Mouse (Mus musculus): Measurements from ENCODE around the gene Lrmda.
"Not testable (repeated sequence)": the region's sequence is repeated elsewhere in the genome, so short reads cannot be mapped to it uniquely, and the experiment has no call there.

Lrmda gene

DNA sequence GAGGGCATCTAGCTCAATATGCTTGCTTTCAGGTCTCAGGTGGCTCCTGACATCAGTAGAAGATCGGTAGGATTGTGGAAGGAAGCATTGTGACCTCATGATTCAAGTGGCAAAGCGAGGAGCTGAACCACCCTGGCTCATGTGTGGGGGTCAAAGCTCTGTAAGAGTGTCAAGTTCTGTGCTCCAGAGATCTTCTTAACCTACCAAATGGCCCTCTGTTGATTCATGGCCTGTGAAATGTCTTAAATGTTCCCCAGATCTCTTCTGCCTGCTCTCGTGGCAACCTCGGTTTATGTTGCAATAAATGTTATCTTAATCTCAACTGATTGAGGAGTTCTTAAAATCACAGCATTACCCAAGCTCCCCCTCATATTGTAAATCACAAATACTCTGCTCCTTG lies 780.5 kb downstream of the Lrmda start:
- DNase-seq (ENCODE audit: low spot score in 2 of 2), result no peak

DNA sequence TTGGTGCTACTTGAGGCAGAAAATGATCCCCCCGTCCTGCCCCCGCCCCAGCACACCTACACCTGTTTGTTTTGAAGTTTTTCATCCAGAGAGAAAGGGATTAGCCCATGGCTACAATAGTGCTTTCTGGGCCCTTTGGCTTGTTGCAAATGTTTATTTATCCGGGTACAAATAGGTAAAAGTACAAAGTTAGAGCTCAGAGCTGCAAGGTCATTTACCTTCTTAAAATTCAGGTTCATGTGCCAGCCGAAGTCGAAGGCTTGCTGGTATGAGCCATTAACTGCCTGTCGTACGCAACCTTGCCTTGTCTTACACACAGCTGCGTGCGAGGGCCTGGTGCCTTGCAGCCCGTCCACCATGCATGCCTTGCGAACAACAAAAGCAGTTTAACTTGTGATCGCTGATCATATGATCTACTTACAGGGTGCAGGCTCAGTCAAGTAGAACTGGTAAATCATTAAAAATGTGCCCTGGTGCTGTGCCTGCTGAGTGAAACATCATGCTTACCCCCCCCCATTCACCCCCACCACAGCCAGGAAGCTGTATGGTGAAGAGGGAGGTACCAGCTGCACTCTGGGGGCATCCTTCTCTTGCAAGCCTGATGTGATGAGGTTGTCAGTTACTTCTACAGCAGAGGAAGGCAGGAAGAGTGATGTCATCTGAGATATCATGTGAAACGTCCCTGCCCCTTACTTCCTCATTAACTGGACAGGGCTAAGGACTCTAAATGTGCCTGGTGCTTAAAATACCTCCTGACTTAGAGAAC lies 781.5 kb downstream of the Lrmda start:
- no peak for DNase-seq (ENCODE audit: low spot score in 2 of 2)

DNA sequence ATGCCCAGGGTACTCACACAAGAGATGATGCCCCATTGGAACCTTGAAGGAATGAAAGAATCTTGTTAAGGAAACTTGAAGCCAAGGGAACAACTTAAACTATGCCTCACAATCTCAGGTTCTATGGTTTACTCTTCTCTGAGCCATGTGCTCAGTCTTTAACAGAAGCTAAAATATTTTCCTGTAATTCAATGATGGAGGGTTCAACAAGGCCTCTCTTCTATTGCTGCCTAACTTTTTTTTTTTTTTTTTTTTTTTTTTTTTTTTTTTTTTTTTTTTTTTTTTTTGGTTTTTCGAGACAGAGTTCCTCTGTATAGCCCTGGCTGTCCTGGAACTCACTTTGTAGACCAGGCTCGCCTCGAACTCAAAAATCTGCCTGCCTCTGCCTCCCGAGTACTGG lies 782.2 kb downstream of the Lrmda start:
- DNase-seq (ENCODE audit: low spot score in 2 of 2), result not testable (repeated sequence)

DNA sequence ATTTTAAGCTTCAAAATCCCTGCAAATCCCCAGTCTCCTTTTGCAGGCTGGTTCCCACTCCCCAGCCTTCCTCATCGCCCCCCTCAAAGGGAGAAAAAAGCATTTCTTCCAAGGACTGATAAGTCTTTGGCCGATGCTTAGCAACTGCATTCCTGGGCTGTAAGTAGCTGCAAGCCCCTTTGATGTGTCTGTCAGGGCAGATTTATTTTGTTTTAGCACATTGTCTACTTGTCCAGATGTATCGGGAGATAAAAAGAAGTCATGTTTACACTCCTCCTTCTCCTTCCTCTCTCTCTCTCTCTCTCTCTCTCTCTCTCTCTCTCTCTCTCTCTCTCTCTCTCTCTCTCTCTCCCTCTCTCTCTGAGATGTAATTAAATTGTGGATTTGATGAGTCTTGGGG lies 787.8 kb downstream of the Lrmda start:
- DNase-seq (ENCODE audit: low spot score in 2 of 2), result no peak

DNA sequence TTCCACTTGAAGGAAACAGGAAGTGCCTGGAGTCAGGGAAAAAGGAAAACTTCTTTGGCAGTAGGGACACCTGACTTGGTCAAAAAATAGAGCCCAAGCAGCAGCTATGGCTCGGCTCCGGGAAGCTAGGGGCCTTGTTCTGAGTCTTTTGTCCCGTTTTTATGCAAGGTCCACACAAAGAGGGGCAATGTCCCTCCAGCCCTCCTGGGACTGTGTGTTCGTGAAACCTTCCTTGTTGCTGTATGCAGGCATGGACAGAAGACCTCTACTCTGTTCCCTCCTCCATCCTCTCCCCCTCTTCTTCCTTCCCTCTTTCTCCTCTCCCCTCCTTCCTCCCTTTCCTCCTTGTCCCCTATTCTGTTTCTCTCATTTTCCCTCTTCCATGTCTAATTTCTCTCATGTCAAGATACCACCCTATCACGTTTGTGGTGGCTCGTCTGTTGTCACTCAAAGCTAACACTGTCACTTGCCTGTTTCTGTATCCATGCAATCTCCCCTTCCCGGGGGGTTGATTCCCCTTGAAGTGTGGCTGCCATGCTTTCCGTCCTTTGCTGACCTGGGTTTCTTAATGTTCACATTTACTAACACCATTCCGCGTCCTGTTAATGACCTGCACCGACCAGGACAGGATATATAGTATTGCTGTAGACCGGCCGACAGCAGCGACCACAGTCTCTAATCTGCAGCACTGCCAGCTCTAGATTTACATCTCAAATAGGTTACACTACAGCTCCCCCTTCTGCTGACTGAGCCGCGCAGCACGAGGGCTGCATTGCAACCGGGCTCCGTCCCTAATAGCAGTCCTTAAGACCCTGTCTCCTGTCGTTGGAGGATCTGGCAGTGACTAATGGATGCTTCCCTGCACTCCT lies 788.4 kb downstream of the Lrmda start:
- peak; percentile 22 to 60 for DNase-seq (ENCODE audit: low spot score in 2 of 2)

DNA sequence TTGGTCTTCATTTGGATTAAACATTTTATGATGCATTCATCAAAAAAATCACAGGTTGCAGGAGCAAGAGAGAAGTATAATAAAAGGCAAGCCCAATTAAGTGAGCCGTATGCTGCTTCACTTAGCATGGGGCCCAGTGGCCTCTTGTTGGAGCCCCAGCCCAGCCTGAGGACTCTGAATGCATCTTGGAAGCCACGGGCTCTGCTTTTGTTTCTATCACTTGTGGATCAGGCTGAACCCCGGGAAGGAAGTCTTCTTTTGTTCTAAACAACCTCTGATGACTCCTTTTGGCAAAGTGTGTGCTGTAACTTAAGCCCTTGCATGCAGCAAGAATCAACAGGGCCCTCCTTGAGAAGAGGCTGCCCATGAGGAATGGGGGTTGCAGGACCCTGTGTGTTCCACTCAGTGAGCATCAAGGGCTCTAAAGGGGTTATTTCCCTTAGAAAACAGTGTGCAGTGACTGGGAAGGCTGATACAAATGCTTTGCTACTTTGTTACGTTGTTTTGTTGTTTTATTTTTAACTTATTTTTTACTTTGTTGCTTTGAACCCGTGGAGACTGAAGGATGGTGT lies 789.2 kb downstream of the Lrmda start:
- DNase-seq (ENCODE audit: low spot score in 2 of 2), result no peak

DNA sequence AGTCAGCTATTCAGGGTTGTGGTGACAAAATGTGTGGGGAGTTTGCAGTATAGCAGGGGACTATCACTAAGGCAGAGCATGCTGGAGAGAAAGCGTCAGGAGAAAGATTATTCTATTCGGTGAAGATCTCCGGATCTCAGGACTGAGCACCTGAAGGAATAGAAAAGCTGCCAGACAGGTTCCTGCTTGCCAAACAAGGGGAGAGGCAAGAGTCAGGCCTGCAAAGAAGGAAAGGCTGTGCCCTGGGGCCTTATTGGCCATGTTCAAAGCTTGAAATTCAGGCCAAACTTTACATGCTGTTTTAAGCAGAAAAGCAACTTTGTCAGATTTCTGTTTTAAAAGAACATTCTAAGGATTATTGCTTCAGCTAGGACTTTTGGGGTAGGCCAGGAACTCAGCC lies 789.7 kb downstream of the Lrmda start:
- DNase-seq (ENCODE audit: low spot score in 2 of 2), result no peak

DNA sequence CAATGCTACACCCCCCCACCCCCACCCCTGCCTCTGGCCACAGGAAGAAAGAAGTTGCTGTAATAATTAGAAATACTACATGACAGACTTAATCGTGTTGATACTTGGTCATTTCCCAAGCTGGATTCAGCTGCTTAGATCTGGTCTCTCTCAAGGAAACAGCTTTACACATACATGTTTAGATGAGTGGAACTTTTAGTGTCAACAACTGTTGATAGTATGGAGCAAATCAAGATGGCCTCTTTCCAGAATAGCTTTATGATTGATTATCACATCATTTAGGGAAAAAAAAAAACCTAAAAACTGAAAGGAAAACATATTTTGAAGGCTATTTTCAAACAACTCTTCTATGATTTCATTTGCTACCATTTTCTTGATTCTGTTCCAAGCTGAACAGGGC lies 791.0 kb downstream of the Lrmda start:
- no peak for DNase-seq (ENCODE audit: low spot score in 2 of 2)

DNA sequence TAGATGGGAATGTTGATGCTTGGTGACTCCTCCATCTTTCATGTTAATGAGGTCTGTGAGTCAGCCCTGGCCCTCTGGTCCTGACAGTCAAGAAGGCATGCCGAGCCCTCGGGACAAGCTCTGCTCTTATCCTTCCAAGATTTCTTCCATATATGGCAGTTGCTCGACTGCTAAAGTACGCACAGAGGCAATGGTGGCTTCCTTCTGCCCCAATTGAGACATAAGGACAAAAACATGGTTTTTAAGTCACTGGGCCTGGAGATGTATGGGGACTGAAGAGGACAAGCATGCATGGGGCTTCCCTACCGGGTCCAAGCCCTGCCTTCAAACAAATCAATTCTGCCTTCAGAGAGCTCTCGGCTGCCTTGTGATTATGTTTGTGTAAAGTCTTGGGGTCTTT lies 793.3 kb downstream of the Lrmda start:
- no peak for DNase-seq (ENCODE audit: low spot score in 2 of 2)

DNA sequence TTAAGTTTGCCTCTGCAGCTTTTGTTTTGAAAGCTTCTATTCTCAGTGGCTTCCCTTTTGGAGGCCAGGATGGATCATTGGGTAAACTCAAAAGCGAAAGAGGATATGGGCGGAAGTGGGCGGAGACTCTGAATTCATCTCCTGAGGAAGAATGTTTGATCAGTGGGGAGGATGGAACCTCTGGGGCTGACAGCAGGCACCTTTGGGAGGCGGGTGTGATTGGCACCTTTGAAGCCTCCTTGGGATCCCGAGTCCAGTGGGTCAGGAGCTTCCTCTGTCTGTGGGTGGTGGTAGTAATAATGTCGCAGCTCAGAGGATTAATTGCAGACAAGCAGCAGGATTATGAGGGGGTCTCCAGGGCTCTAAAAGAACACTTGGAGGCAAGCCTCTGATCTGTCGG lies 793.9 kb downstream of the Lrmda start:
- no peak for DNase-seq (ENCODE audit: low spot score in 2 of 2)

DNA sequence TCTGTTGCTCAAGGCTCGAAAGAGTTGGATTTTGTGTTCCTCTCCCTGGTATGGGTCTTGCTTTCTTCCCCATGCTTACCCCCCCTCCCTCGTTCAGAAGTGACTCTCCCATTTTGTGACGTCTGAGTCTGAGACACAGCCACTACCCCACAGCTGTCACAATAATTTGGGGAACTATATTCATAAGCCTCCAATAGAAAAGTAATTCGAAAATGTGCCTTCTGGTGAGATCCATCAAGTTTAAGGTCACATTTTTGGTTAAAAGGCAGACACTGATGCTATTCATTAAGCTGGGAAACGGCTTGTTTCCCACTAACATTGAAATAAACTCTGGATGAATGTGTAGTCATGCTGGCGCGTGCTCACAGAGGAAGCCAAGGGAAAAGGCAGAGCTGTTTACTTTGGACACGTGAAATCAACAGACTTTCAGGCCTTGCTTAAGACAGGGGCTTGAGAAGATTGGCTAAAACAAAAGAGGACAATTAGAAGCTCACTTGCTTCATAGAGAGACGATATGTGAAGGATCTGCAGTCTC lies 795.4 kb downstream of the Lrmda start:
- DNase-seq (ENCODE audit: low spot score in 2 of 2), result no peak

DNA sequence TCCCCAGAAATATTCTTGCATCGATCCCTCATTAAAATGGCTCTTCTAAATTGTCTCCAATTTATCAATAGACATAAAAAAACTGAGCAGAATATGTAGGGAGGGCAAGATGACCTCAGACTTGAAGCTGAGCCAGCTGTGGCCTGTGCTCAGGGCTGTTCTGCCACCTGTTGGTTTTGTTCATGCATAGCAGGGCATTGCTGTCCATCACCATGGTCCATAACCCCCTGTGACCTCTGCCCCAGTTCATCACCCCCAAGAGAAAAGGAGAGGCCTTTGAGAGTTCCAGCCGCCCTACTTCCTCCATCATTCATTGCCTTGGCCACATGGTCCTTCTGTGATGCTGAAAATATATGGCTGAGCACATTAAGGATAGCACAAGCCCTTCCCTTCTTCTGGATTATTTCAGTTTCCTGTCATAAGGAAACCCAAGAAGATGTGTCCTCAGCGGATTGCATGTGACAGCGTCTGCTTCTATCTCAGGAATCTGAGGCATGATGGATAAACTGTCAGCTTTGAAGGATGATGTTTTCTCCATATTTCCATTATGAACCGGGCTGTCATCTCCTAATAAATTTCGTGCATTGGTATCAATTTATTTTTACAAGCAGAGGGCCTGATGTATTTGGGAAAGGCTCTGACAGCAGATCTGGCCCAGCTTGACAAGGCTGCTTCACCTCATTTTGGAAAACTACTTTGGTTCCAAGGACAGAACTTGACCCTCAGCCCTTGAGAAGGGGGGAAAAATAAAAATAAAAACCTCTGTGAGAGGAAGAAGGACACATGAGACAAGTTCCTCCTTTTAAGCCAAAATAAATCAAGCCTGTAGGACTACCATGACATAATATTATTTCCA lies 798.1 kb downstream of the Lrmda start:
- no peak for DNase-seq (ENCODE audit: low spot score in 2 of 2)

DNA sequence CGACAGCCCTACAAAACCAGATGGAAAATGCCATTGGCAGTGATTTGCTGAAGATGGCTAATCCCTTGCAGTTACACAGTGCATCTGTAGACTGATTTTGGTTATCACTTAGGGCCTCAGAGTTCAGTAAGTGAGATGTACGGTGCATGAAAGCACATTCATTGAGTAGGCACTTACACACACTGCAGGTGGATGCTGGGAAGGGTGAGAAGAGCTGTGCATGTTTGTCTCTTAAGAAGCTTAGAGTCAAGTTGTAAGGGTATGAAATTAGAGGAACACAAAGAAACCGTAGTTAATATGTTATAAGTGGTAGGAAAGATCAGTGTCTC lies 798.7 kb downstream of the Lrmda start:
- no peak for DNase-seq (ENCODE audit: low spot score in 2 of 2)

DNA sequence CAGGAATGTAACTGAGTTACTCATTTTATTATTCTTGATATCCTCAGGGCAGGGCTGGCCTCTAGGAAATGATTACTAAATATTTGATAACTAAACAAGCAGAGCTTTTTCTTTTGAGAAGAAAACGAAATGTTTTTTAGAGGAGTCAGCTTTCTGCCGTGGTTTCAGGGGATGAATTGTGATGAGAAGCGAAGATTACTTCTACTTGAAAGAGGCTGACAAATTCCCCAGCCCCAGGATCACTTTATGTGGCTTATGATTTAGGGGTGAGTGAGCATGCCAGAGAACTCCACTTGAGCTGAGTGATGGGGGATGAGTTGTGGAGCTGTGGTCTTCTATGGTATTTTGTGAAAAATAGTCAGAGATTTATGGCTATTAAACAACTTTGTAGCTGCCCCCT lies 803.4 kb downstream of the Lrmda start:
- no peak for DNase-seq (ENCODE audit: low spot score in 2 of 2)

DNA sequence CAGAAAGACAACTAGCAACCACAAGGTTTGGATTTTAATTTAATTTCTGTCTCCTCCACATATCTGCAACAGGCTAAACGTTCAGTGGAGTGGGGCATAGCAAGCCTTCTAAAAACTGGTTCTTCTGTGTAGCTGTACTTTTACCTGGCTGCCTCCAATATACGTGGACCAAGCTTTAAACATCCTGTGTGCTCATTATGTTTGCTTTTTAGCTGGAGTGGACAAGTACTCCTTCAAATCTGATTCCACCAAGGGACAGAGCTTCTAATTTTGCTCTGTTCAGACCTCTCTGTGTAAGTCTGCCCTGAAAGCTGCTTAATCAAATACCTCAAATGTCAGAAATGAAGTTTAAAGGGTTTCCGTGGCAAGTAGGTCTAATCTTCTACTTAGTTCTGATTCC lies 807.3 kb downstream of the Lrmda start:
- DNase-seq (ENCODE audit: low spot score in 2 of 2), result no peak

DNA sequence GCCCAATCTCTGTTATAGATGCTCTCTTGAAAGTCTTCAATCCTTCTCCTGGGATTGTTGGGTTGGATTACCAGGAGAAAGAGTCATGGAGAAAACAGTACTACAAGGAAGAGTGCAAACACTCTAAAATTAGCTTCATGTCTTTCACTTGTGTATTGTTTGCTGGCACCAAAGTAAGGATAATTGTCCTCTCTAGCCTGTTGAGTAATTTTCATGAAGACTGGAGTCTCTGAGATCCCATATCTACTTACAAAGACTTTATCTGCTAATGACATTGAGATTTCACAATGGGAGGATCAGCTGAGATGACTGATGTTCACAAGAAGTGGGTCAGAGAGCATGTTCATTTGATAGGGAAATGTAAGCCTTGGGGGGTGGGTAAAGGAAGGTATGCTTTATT lies 817.5 kb downstream of the Lrmda start:
- no peak for DNase-seq (ENCODE audit: low spot score in 2 of 2)

DNA sequence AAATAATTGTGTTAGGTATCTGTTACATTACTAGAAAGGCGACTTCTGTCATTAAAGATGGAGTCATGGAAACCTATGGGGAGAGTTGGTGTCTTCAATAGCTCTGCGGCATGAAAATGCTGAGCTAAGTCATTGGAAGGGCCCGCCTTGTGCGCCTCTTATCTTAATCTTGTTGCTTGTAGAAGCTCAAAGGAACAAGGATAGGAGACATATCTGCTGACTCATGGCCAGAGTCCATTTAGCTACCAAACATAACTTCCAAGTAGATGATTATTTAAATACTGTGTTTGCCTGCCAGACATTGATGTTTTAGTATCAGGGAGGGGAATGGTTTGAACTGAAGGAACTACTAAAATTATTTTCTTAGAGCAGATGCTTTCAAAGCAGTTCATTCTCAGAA lies 821.6 kb downstream of the Lrmda start:
- DNase-seq (ENCODE audit: low spot score in 2 of 2), result no peak

DNA sequence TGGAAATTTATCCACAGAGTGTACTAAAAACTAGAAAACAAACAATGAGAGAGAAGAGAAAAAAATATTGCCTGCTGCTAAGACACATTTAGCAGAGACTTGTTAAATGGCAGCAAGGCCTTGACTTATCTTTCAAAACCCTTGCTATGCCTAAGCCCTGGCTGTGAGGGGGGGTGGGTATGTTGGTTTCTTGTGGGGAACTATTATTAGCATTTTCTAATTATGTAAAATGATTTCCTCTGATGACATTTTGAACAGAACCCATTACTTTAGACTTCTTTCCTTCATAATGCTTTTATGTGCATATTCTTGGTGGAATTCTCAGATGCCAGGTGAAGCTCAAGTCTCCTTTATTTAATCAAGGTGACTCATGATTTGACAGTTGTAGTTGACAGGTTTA lies 824.5 kb downstream of the Lrmda start:
- no peak for DNase-seq (ENCODE audit: low spot score in 2 of 2)

DNA sequence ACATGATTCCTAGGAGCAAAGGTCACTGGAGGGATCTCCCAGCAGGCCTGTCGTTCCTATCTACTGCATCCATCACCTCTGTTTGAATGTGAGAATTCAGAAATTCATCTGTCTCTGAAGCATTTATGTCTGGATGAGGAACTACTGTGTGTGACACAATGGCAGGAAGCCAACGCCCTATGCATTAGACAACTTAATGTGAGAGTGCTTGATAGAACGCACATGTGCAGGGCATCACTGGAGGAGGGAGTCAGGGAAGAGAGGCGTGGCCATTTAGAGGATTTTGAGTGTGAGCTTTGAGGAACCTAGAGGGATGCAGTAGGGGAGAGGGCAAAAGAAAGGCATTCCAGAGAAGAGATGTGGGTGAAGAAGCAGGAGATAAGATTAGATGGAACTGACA lies 825.9 kb downstream of the Lrmda start:
- DNase-seq (ENCODE audit: low spot score in 2 of 2), result no peak

DNA sequence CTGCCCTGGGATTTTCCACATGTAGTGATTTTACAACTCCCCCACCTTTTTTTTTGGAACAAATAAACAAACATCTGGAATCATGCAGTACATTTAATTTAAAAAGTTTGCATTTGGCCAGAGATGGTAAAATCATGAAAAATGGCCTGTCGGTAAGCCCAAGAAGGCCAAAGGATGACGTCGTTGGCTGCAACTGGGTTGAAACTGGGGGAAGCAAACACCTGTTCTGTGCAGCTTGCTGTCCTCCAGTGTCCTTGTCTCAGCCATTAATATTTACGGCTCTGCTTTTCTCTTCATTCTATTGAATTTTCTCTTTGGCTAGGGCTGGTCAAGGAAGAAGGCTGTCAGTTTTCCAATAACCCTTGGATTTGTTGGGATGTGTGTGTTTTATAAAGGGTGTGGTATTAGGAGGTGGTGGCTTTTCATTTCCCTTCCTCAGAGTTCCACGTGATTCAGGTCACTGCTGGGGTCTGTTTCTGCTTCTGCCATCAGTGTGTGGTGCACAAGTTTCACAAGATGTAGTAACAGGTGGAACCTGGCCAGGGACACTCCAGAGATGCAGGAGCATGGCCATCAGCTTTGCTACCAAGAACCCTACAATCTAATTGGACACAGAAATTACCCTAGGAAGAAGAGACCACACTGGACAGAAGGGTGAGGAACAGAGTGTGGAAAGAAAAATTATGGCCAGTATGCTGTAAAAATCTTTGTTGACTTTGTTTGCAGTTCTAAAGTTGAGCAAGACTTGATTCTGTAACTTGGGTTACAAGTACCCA lies 827.7 kb downstream of the Lrmda start:
- DNase-seq (ENCODE audit: low spot score in 2 of 2), result no peak

DNA sequence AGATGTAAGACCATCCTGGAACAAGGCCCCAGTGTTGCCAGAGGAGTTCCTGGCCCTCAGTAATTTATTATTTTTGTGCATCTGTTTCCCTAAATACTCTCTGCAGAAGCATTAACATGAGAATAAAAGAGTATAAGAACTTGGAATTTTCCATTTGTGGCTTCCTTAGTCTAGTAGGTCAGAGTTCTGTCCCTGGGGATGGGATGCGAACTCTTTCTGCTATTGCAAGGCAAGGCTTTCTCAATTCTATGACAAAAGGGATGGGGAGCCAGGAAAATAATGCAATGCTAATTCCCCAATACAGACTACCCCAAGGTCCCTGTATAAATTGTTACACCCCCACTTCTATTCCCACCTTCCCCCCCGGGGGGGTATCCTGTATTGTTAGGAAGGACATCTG lies 829.6 kb downstream of the Lrmda start:
- no peak for DNase-seq (ENCODE audit: low spot score in 2 of 2)

Measured in frontal cortex, postnatal 10 days (tissue).